ENCODE assay signal across 19 mouse cellular contexts in the genomic region with DNA sequence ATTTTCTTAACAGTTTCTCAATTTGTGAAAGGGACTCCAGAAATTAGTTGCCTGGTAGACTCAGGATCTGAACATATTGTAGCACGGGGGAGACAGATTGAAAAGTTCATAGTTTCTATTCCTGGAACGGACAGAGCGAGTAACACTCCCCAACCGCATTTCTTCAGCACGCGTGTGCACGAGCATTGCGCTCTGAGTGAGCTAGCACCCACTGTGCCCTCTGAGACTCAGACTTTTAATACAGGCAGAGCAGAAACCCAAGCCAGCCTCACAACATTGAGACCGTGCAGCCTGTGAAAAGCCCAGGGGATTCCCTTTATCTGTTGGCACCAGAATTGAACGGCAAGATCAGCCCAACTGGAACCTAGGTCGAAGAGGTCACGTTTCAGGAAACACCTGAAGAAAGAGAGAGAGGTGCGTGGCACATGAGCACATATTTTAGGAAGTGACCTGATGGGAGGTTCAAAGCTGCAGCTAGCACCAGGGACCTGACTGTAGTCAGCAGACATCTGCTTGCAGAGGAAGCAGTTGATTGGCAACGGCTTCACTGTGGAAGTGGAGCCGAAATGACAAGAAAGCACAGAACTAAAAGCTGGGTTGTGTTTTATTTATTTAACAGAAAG.
DNase-seq lines count a peak whose midpoint lies in the region; ATAC-seq and TF ChIP-seq lines count a peak whose summit lies in the region.
"Had no signal": no experiment of that assay in that cellular context is flagged by ENCODE, and none has a peak within 500 bp of the region (broad histone marks: within the 10 kb centered on the region; RNA-seq: fewer than 3 reads in every experiment).

No protein-coding gene starts in this region.

- DNase-seq in kidney, adult 2 months: peak; percentile 9
- DNase-seq in CH12.LX (ENCODE audit: extremely low read depth): peak; percentile 66
- DNase-seq in splenic B cell, adult 2 months (ENCODE audit: low read depth, low spot score): peak; percentile 64
- DNase-seq in left cerebral cortex, postnatal 14 days (ENCODE audit: low spot score in 2 of 2): no peak
- DNase-seq in frontal cortex, postnatal 14 days (ENCODE audit: low spot score in 2 of 2): no peak
- DNase-seq in left cerebral cortex, adult 8-10 months (ENCODE audit: low spot score in 2 of 2): no peak
- DNase-seq: adrenal gland, postnatal 36 days; cerebellum, adult 2 months; heart, adult 18-20 months; heart, postnatal 14 days; kidney, postnatal 25 days; liver, embryonic 13.5 days; lung, postnatal 36 days; right cerebral cortex, postnatal 14 days had no signal

- dilution Hi-C loops in CH12.LX (cut with MboI; ENCODE audit: extremely low pct_ligation_motif_present, extremely low pct_unique_long_range_greater_than_20kb, low sequenced_read_pairs): no loop called here

- no peak for TF ChIP-seq EP300 in CH12.LX (IDR thresholded peaks at IDR 0.05; ENCODE audit: low read length)

- in situ Hi-C loops in CH12.LX (cut with MboI; ENCODE audit: low pct_ligation_motif_present, low pct_unique_long_range_greater_than_20kb, low sequenced_read_pairs): no loop called here

- no peak overlapping the region for H3K9ac ChIP-seq in kidney, embryonic 16.5 days (replicated peaks; ENCODE audit: low read length)
- H3K9ac ChIP-seq in CH12.LX (ENCODE audit: insufficient read depth, low read depth): no peak overlapping the region
- H3K9ac ChIP-seq: forebrain, embryonic 13.5 days; liver, embryonic 13.5 days had no signal

- H3K4me3 ChIP-seq in kidney, adult 2 months (ENCODE audit: insufficient read depth, low read depth, low read length): no peak overlapping the region
- H3K4me3 ChIP-seq in kidney, embryonic 16.5 days (ENCODE audit: low read length): no peak overlapping the region
- no peak overlapping the region for H3K4me3 ChIP-seq in CH12.LX (replicated peaks in 1 of 3; ENCODE audit: low read depth in 2 of 3, low read length in 2 of 3, poor library complexity in 1 of 3)
- H3K4me3 ChIP-seq: forebrain, embryonic 13.5 days; left cerebral cortex, adult 2 months; liver, embryonic 13.5 days had no signal

- H3K27me3 ChIP-seq in kidney, adult 2 months (replicated peaks; ENCODE audit: control insufficient read depth, insufficient read depth, low read length): no peaks in the 10 kb centered on the region
- H3K27me3 ChIP-seq in kidney, embryonic 16.5 days (ENCODE audit: insufficient read depth, low read length): no peaks in the 10 kb centered on the region
- no peaks in the 10 kb centered on the region for H3K27me3 ChIP-seq in CH12.LX (replicated peaks)
- H3K27me3 ChIP-seq in splenic B cell, adult 2 months (ENCODE audit: control insufficient read depth, insufficient read depth, low read length, poor library complexity, severe bottlenecking): no peaks in the 10 kb centered on the region
- H3K27me3 ChIP-seq: forebrain, embryonic 13.5 days; liver, embryonic 13.5 days had no signal

- TF ChIP-seq RAD21 in CH12.LX (IDR thresholded peaks at IDR 0.05; ENCODE audit: low read depth, low read length): no peak

- no peaks in the 10 kb centered on the region for H3K4me1 ChIP-seq in kidney, adult 2 months (ENCODE audit: control insufficient read depth, insufficient read depth, low read length)
- H3K4me1 ChIP-seq in kidney, embryonic 16.5 days (ENCODE audit: insufficient read depth, low read length): no peaks in the 10 kb centered on the region
- H3K4me1 ChIP-seq in CH12.LX (ENCODE audit: control insufficient read depth in 1 of 2, insufficient read depth in 2 of 2): peaks cover 6 to 25% of the 10 kb centered on the region in 2 experiments; a peak in 3 of 4 replicates
- H3K4me1 ChIP-seq: liver, embryonic 13.5 days had no signal

- WGBS in kidney, adult 2 months: 55% methylated on average over 15 of the region's 15 CpGs
- 59% methylated on average over 15 of the region's 15 CpGs for WGBS in kidney, embryonic 16.5 days

- no peaks in the 10 kb centered on the region for H3K9me3 ChIP-seq in kidney, embryonic 16.5 days (ENCODE audit: low read length)
- H3K9me3 ChIP-seq in CH12.LX (replicated peaks; ENCODE audit: low read length): no peaks in the 10 kb centered on the region
- H3K9me3 ChIP-seq: forebrain, embryonic 13.5 days had no signal

- H3K27ac ChIP-seq in kidney, adult 2 months (ENCODE audit: insufficient read depth, low read depth, low read length): no peak overlapping the region
- H3K27ac ChIP-seq in kidney, embryonic 16.5 days (ENCODE audit: low read length): no peak overlapping the region
- H3K27ac ChIP-seq in CH12.LX (ENCODE audit: insufficient read depth, low read depth): no peak overlapping the region
- H3K27ac ChIP-seq: forebrain, embryonic 13.5 days; left cerebral cortex, adult 2 months; liver, embryonic 13.5 days had no signal

- no peak overlapping the region for H3K4me2 ChIP-seq in kidney, embryonic 16.5 days (replicated peaks; ENCODE audit: low read depth, low read length)
- peak overlapping the region; percentile 19; the same call in 1 of the 2 replicates for H3K4me2 ChIP-seq in CH12.LX (ENCODE audit: insufficient read depth, low read depth, poor library complexity, severe bottlenecking)
- H3K4me2 ChIP-seq: forebrain, embryonic 13.5 days; liver, embryonic 13.5 days had no signal

- no peak for TF ChIP-seq POLR2A in kidney, adult 2 months (IDR thresholded peaks at IDR 0.05; ENCODE audit: low read depth, low read length)
- no peak for TF ChIP-seq POLR2A in CH12.LX (IDR thresholded peaks at IDR 0.05; ENCODE audit: low read depth, low read length)

- ATAC-seq in kidney, embryonic 16.5 days (ENCODE audit: low FRiP score, low TSS enrichment): no peak
- peak; percentile 86 to 95 for ATAC-seq in hematopoietic stem cell, adult 5-6 weeks (replicated peaks in 1 of 2; ENCODE audit: insufficient read depth in 1 of 2, low FRiP score in 2 of 2, low TSS enrichment in 1 of 2, low read depth in 1 of 2, poor library complexity in 2 of 2, severe bottlenecking in 2 of 2)
- ATAC-seq: inflammation-experienced regulatory T-cells, adult 6 months had no signal

- intact Hi-C loops in left cerebral cortex, postnatal 14 days (cut with DNase I): no loop called here

- no peaks in the 10 kb centered on the region for H3K79me2 ChIP-seq in CH12.LX (replicated peaks; ENCODE audit: control insufficient read depth, extremely low read depth, insufficient read depth, poor library complexity, severe bottlenecking)

- no peak for TF ChIP-seq CTCF in kidney, adult 2 months (conservative IDR thresholded peaks at IDR 0.05; ENCODE audit: insufficient read depth, insufficient read length, low read depth, low read length)
- TF ChIP-seq CTCF in CH12.LX (conservative IDR thresholded peaks at IDR 0.05 in 1 of 2, IDR thresholded peaks at IDR 0.05 in 1 of 2; ENCODE audit: low read depth in 2 of 2, low read length in 2 of 2): no peak

- no peaks in the 10 kb centered on the region for H3K36me3 ChIP-seq in kidney, adult 2 months (ENCODE audit: control insufficient read depth, insufficient read depth, low read length)
- no peaks in the 10 kb centered on the region for H3K36me3 ChIP-seq in kidney, embryonic 16.5 days (ENCODE audit: insufficient read depth, low read length)
- no peaks in the 10 kb centered on the region for H3K36me3 ChIP-seq in CH12.LX (replicated peaks in 1 of 2; ENCODE audit: control insufficient read depth in 1 of 2, insufficient read depth in 1 of 2, low read length in 1 of 2)
- H3K36me3 ChIP-seq in splenic B cell, adult 2 months (ENCODE audit: control insufficient read depth, insufficient read depth, low read length, poor library complexity, severe bottlenecking): no peaks in the 10 kb centered on the region
- H3K36me3 ChIP-seq: liver, embryonic 13.5 days had no signal

TF ChIP-seq in CH12.LX, 34 proteins besides CTCF, POLR2A, EP300 and RAD21:
- TF ChIP-seq USF2 (conservative IDR thresholded peaks at IDR 0.05; ENCODE audit: low read depth, low read length): no peak
- no peak for TF ChIP-seq UBTF (IDR thresholded peaks at IDR 0.05; ENCODE audit: low read depth, low read length)
- no peak for TF ChIP-seq RCOR1 (conservative IDR thresholded peaks at IDR 0.05; ENCODE audit: low read depth, low read length)
- no peak for TF ChIP-seq JUN (IDR thresholded peaks at IDR 0.05; ENCODE audit: insufficient read depth, low read depth, low read length)
- no peak for TF ChIP-seq MAZ (IDR thresholded peaks at IDR 0.05; ENCODE audit: low read depth, low read length)
- TF ChIP-seq ZMIZ1 (IDR thresholded peaks at IDR 0.05; ENCODE audit: low read depth, low read length): no peak
- no peak for TF ChIP-seq ZKSCAN1 (IDR thresholded peaks at IDR 0.05; ENCODE audit: borderline replicate concordance, low read depth, low read length)
- 0 out of 2 replicates have a peak, but pooled peaks have one; percentile 13 for TF ChIP-seq IRF4 (IDR thresholded peaks at IDR 0.05; ENCODE audit: low read depth, low read length)
- peak; percentile 26; the same call in 1 of the 2 replicates for TF ChIP-seq MEF2A (IDR thresholded peaks at IDR 0.05; ENCODE audit: borderline replicate concordance, low read depth, low read length)
- TF ChIP-seq E2F4 (IDR thresholded peaks at IDR 0.05; ENCODE audit: insufficient replicate concordance, low read depth, low read length): no peak
- TF ChIP-seq SIN3A (IDR thresholded peaks at IDR 0.05; ENCODE audit: low read length): no peak
- TF ChIP-seq BHLHE40 (IDR thresholded peaks at IDR 0.05; ENCODE audit: low read depth, low read length): peak; percentile 99
- no peak for TF ChIP-seq MAX (IDR thresholded peaks at IDR 0.05; ENCODE audit: low read length)
- TF ChIP-seq ETS1 (conservative IDR thresholded peaks at IDR 0.05; ENCODE audit: low read depth, low read length): peak; percentile 82
- no peak for TF ChIP-seq ZC3H11A (IDR thresholded peaks at IDR 0.05; ENCODE audit: low read depth, low read length)
- TF ChIP-seq NELFE (IDR thresholded peaks at IDR 0.05; ENCODE audit: low read depth, low read length): no peak
- no peak for TF ChIP-seq KAT2A (IDR thresholded peaks at IDR 0.05; ENCODE audit: insufficient replicate concordance, low read length)

Comparison
In these comparisons a context has a peak if more than half of its experiments do, and no peak if none do; other contexts are left out.
1. DNase-seq: peak in kidney, adult 2 months (single experiment), CH12.LX (single experiment) and splenic B cell, adult 2 months (single experiment); none in left cerebral cortex, postnatal 14 days (0 of 2), frontal cortex, postnatal 14 days (0 of 2) and left cerebral cortex, adult 8-10 months (0 of 2).